Mouse (Mus musculus) lung, adult 2 months (tissue): ENCODE results near the gene Atoh7.

Experiments used
- CTCF ChIP-seq: fragments of 200-500 bp; IDR thresholded peaks from 2 replicates; pipeline ENCODE4 v1.5.1; 2011; ENCODE audit warnings: mild to moderate bottlenecking, low read length, control low read depth; ENCODE audit not compliant: insufficient read depth
- POLR2A ChIP-seq: fragments of 200-500 bp; IDR thresholded peaks from 2 replicates; pipeline ENCODE4 v1.6.1; 2011; ENCODE audit warnings: low read depth, mild to moderate bottlenecking, control low read depth, low read length, borderline replicate concordance; ENCODE audit errors: extremely low read depth

DNA sequence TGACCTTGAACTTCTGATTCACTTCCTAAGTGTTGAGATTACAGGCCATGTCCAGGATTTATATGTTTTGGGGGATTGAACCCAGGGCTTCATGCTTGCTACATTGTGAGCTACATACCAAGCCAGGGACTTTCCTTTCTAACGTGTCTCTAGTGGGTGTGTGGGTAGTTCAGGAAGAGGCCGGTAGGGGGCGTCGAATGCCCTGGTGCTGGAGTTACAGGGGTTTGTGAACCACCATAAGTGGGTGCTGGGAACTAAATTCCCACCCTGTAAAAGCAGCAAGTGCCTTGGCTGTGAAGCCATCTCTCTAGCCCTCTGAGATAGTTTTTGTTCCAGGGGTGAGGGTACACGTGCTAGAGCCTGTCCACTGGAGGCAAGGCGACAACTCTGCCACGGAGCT is 31.0 kb downstream of the Atoh7 start:
- TF ChIP-seq CTCF (no peak), POLR2A (no peak)
